Mouse (Mus musculus): ENCODE measurements around the gene Csrp1.

Csrp1 gene

DNA sequence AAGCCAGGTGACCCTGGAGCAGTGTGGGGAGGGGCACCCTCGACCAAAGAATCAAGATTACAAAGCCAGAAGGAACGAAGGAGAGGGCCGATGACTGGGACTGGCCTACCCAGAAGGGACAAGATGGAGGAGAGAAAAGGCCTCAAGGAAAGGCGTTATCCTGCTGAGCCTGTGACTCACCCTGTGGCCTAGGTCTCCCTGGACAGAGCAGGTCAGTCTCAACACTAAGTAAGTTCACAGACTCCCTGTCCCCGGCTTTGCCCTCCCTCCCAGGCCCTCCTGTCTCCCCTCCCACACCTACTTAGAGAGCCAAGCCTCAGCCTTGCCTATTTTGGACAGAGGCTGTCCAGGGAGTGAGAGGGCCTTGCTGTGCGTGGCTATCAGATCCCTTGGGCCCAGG lies at the start of gene Csrp1:
Gene Csrp1, plus strand, starts transcription at position 79 of the 400 bp plus-strand sequence.
- no peak for DNase-seq (ENCODE audit: low spot score)

DNA sequence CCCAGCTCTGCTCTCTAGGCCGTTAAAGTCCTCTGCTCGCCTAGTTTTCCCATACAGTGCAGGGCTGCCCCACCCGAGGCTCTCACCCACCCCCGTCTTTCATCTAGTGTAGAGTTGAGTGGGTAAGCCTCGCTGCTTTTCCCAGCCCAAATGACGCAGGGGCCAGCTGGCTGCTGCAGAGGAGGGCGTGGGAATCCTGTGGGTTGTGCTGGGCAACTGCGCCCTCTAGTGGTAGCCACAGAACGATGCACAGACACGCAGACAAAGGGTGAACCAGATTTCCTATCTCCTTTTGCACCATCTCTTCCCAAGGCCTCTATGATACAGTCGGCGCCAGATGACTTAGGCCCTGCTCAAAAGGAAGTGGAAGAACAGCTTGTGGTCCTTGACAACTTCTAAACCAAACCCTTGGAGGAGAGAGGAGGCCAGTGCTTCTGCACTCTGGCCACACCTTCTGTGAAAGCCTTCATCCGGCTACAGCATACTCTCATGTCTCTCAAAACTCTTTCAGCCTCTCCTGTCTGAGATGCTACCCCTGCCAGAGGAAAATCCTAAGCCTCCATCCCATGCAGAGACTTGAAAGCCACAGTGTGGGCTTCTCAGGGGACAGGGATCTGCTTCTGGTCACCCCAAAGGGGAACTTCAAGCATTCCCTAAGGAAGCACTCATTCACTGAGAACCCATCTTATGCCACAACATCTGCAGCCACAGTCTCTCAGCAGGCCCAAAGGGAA lies 49.3 kb upstream of the Csrp1 start:
- peak; percentile 66 for DNase-seq (ENCODE audit: low spot score)

DNA sequence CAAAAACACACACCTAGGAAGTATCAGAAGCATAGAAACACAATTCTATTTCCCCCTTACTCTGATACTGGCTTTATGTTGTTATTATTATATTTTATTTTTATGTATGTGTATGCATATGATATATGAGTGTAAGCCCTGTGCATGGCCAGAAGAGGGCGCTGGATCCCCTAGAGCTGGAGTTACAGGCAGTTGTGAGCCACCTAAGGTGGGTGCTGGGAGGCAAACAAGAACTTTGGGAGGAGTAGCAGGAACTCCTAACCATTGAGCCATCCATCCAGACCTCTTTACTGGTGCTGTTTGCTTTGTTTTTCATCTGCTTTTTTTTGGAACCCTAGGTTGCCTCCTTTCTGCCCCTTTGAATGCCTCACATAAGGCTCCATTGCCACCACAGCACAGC lies 48.5 kb upstream of the Csrp1 start:
- DNase-seq (ENCODE audit: low spot score) = no peak

DNA sequence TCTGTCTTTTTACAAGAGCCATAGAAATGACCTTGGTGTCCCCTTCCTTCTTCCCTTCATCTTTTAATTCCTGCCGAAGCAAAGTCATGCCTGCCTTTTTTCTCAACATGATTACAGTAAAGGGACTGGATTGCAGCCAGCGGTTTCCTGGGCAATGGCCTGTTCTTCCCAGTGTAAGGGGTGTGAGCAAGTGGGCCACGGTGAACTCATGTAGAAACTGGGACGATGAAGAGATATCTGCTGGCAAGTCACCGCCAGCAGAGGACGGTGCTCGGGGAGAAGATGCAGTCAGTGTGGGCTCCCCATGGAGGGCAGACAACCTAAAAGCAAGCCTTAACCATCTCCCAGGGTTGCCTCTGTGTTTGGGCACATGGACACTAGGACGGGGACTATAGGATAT lies 47.9 kb upstream of the Csrp1 start:
- no peak for DNase-seq (ENCODE audit: low spot score)

DNA sequence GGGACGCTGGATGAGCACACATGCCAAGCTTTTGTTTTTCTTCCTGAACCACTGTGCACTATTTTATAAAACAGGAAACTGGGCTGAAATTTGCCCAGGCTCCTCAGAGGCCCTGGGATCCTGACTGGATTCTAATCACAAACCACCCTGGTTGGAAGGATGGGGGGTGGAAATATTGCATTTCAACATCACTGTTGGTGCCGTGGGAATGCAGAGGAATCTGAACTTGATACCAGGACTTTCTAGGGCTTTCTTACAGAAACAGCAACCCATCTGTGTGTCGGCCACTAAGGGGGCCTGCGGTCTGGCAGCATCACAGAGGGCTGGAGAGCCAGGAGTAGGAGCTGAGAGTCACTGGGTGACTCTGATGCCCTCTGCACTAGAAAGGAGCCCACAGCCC lies 47.5 kb upstream of the Csrp1 start:
- no peak for DNase-seq (ENCODE audit: low spot score)

DNA sequence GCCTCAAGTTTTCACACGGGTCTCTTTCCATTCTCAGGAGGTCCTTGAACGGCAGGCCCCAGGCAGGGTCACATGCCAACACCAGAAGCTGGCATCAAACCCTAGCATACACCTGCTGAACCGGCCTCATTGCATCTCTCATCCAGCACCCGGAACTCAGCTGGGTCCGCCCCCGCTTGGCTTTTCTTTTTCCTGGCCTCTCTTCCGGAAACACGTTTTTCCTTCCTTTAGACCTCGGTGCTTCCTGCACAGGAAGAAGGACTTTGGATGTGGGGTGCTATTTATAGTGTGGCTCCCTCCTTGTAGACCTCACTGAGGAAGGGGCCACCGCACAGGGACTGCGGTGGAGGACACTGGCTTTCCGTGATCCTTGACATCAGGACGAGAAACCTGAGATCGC lies 46.4 kb upstream of the Csrp1 start:
- DNase-seq (ENCODE audit: low spot score) = no peak

DNA sequence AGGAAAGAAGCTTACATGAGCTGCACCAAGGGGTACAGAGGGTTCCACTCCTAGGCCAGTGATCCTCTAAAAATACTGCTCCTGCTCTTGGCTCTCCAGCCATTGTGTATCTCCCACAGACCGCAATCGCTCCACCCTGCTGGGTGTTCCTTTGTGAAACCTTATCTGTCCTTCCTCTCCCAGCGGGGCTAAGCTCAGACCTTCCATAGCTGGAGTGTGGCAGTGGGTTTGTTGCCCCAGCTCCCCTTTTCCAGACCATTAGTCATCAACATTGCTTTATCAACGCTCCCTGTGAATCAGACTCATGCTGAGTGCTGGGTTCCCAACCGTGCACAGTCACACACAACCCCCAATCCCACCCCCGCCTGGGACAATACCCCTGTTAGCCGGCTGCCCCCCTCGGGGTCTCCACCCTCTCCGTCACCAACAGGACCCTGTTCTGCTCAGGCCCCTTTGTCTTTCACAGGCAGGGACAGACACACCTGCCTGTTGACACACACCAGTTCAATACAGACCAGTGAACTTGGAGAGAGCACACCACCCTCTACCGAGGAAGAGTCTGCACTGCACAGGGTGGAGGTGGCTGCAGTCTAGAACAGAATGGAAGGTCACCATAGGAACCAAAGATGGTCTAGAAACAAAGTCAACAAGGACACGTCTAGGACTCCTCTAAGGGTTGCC lies 44.3 kb upstream of the Csrp1 start:
- no peak for DNase-seq (ENCODE audit: low spot score)

DNA sequence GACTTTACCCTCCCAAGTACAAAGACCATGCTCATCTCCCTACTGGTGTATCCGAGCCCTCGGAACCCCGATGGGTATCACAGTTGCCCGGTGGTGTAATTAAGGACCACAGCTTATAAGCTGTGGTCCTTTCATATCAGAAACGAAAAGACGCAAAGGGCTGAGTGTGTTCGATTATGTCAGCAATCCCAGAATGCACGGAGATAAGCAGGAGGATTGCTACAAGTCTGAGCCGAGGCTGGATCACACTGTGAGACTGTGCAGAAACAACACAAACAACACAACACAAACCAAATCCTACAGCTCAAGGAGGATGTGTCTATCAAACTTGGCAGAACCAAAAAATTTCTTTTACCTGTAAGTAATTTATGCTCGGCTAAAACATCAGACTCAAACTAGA lies 43.6 kb upstream of the Csrp1 start:
- no peak for DNase-seq (ENCODE audit: low spot score)

DNA sequence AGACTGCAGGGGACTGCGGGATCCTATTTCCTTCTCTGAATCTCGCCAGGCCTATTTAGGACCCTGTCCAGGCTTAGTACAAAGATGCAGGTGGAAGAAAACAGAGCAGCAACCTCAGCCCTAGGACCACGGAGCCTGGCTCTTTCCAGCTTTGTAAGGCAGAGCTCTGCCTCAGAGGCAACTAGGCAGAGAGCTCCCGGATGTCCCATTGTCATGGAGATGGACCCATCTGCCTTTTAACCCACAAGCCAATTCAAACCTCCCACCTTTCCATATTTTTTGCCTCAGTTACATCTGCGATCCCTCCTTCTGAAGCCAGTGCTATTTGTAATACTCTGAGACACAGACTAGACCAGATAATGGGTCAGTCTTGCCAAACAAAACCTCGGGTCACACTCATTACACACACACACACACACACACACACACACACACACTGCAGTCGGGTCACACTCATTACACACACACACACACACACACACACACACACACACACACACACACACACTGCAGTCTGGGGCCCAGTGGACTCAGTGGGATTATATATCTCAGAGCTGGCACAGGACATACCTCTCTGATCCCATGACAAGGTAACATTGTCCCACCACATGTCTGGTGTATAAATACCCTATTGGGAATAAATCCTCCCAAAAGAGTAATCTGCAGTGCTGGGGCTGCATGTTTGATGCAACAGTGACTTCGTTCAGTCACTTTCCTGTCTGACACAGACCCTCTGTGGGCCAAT lies 42.8 kb upstream of the Csrp1 start:
- no peak for DNase-seq (ENCODE audit: low spot score)

DNA sequence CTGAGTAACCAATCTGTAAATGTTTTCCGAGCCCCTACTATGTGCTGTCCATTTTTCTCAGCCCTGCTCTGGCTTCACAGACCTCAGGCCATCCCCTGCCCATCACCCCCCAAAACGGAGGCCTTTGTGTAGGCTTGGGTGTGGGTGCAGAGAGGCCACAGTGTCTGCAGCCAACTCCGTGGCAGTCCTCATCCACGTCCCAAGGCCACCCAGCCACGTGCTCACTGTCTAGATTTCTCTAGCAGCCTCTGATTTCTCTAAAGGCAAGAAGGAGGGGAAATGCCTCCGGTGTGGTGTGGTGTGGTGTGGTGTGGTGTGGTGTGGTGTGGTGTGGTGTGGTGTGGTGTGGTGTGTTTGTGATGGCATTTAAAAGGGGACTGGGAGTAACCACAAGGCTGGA lies 41.7 kb upstream of the Csrp1 start:
- no peak for DNase-seq (ENCODE audit: low spot score)

DNA sequence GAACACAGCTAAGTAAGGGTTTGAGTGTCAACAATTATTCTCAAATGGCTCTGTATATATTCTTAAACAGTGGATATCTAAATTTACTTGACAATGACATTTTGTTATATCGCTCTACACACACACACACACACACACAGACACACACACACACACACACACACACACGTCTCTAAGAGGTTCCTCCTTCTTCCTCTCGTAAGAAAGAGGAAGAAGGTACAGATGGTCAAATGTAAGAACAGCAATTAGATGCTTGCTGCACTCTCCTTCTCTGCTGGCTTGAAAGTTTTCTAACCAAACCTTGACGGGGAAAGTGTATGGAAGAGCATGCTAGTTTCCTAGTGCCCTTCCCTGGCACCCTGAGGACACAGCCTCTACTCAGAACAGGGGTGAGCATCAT lies 39.1 kb upstream of the Csrp1 start:
- DNase-seq (ENCODE audit: low spot score) = no peak

DNA sequence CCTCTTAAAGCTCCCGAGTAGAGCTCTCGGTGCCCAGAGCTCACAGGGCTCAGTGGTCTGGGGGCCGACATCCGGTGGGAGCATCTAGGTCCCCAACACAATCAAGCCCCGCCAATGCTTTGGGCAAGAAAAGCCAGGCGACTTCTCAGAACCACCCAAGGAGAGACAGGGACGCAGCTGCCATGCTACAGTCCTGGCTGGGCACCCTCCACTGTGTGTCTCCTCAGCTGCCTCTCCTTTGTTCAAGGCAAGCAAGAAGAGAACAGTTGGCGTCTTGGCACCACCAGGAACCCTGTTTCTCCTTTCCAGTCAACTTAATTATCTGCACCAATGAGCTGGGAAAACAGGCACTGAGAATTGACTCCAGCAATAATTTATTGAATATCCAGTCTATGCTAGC lies 38.7 kb upstream of the Csrp1 start:
- DNase-seq (ENCODE audit: low spot score) = no peak

DNA sequence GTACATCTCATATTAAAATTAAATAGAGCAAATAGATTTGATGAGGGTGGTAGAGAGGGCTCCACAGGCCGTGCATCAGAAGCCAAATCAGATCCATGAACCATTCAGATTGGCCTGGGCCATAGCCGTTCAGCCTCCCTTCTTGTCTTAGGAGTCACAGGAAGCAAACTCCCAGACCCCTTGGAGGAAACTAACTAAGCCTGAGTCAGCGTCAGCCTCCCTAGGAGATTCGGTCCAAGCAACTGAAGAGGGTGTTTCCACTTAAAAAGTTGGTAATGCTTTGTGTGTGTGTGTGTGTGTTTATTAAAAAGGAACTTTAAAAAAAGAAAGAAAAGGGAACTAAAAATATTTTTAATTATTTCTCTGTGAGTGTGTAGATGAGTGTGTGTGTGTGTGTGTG lies 35.0 kb upstream of the Csrp1 start:
- DNase-seq (ENCODE audit: low spot score) = no peak

DNA sequence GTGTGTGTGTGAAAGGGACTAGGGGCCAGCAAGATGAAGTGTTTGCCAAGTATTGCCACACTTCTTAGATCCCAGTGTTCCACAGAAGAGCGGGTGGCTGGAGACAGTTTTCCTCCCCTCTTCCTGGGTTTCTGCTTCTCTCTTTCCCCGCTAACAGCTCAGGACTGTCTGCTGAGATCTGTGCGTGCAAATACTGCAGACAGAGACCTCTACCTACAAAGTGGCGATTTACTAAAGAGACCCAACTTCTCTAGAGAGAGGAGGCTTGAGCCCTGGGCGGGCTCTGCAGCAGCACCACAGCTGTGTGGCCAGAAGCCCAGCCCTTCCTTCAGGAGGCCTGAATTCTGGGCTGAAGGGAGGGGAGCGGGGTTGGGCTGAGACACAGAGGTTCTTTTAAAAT lies 34.5 kb upstream of the Csrp1 start:
- no peak for DNase-seq (ENCODE audit: low spot score)

DNA sequence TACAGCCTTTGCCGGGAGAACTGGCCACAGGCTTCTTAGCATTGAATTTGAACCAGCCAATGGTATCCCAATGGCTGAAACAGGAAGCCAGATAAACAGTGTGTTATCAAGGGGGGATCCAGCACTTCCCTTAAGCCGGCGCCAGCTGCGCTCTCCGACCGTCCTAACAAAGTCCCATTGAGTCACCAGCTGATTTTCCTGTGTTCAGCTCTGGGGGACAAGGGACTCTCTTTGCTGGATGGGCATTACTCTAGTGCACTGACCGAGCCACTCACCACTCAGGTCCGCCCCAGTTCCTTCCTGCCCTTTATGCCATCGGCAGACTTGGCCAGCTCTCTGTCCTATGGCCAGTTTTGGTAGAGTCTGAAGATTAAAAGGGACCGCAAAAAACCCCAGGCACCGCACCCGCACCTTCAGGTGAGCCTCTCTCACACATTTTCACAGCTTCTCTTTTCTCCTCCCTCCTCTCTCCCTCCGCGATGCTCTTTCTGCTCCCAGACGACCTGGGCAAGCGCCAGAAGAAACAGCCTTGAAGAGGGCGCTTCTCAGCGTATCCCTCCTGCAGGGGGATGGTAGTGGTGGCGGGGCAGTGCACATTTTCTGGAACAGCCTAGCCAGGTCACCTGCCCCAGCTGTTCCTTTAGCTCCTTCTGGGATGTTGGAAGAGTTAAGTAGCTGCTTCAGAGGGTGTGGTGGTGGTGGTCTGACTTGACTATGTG lies 32.9 kb upstream of the Csrp1 start:
- peak; percentile 38 for DNase-seq (ENCODE audit: low spot score)

DNA sequence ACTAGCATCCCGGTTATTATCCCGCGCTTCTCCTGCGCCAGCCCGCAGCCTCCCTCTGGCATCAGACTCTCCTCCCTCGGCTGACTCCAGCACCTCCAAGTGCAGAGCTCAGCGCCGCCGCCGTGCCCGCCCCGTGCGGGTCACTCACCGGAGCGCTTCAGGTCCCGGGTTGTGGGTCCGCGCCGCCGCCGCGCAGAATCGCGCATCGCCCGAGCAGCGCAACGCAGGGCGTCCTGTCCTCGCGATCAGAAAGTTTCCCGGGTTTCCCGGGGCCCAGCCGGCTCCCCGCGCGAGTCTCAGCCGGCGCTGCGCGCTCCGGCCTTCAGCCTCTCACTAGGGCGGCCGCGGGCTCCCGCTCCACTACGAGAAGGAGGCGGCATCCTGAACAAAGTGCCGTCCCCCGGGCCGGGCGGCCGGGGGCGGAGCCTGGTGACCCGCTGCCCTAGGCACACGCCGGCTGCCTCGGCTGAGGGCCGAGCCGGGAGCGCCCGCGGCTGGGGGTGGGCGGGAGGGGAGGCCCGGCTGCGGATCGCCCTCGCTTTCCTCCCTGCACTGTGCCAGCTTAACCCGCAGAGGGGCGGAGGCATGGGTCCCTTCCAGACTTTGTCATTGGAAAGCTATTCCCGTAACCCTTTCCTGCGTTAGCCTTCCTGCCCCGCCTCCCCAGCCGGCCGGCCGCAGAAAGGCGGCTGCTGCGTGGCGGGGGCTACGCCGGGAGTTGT lies 31.9 kb upstream of the Csrp1 start:
- peak; percentile 89 for DNase-seq (ENCODE audit: low spot score)

DNA sequence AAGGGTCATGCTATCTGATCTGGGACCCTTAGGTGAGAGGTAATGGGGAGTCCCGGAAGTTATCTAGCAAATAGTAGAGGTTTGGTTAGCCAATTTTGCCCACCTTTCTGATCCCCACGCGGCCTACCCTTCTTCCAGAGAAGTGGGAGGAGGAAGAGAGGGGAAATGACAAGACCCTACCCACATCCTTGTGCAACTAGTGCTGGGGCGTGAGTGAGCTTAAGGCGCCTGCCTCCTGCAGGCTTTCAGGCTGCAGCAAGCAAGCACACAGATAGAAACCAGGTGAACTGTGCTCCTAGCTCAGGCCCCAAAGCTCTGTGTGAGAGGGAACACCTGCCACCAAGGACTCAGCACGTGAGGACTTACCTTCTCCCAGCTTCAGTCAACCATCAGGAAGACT lies 31.2 kb upstream of the Csrp1 start:
- DNase-seq (ENCODE audit: low spot score) = peak; percentile 23

DNA sequence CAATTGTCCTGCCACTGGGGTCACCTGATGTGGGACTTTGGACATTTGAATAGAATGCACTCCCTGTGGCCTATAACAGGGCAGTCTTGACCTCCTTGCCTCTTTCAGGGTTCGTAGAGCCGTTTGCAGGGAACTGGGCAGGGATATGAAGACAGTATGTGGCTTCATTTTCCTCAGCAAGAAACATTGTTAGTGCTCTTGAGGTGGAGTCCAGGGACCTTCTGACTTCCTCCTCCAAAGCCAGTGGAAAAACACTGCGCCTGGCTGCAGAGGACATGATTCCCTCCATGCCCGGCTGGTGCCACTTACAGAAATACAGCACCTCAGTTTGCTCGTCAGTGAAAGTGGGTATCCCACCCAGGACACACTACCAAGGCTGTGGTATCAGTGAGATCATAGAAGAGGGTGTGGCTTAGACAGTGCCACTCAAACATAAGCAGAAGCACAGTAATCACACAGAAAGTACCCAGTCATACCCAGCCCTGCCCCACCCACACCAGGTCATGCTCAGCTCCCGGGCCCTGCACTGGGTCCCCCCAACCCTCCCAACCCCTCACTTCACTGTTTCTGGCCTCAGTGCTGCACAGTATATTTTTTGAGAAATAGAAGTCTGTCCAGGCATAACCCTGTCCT lies 29.0 kb upstream of the Csrp1 start:
- peak; percentile 23 for DNase-seq (ENCODE audit: low spot score)

DNA sequence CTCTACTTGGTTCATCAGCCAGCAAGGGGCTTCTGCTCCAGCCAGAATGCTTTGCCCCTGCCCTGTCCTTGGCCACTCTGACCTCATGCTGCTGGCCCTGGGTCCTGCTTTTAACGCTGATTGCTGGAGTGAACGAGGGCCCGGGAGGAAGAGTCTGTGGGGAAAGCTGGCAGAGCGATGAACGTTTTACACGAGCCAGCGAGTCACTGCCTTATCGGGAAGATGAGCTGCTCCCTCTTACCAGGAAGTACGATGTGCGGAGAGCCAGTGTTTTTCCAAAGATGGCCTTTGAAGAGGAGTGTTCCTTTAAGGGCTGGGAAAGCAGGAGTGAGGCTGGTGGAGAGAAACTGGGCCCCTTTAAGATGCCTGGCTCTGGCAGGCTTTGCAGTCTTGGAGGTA lies 28.4 kb upstream of the Csrp1 start:
- no peak for DNase-seq (ENCODE audit: low spot score)

DNA sequence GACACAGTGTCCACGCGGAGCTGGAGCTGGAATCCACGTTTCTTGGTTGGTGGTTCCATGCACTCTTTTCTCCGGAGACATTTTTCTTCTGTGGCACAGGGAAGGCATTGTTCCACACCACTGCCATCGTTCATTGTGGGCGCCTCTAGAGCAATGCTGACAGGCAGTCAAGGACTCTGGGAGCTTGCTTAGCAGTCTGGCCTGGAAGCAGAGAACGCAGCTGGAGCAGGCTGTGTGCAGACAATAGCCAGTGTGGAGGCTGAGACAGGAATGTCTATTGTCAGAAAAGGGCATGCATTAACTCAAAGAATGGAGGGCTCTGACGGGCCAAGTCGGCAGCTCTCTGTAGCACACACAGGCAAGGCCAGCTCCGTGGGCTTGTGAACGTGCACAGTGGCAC lies 25.7 kb upstream of the Csrp1 start:
- no peak for DNase-seq (ENCODE audit: low spot score)

DNA sequence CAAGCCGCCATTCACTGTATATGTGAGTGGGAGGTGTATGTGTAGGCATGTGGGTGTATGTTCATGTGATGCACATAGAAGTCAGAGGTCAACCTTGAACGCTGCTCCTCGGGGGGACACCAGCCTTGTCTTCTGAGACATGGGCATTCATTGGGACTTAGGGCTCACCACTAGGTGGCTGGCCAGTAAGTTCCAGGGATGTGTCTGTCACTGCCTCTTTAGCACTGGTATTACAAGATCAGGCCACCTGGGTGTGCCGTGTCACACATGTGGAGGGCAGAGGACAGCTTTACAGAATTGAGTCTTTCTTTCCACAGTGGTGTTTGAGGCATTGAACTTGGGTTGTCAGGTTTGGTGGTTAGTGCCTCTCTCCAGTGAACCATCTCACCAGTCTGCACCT lies 22.4 kb upstream of the Csrp1 start:
- DNase-seq (ENCODE audit: low spot score) = no peak

All from yolk sac, embryonic 10.5 days (tissue).